Mouse (Mus musculus) limb, embryonic 13.5 days (tissue): Measurements from ENCODE around the gene Krtap1-4. TPM values are rescaled to one million over a fixed set of nuclear protein-coding genes. Genes with fewer than 3 reads are reported as not detected.

Experiments
- ATAC-seq: fragments of 200-750 bp; cut with Nextera tagmentation; 2 replicates; pipeline ENCODE4 v1.8.0; 2017; ENCODE audit warnings: low read depth, moderate number of reproducible peaks, moderate TSS enrichment; ENCODE audit not compliant: low FRiP score
- H3K27ac ChIP-seq: fragments of 300-500 bp; sonication (generic); 2 replicates; pipeline ENCODE4 v1.5.1; 2015; ENCODE audit warnings: inconsistent platforms, mild to moderate bottlenecking, moderate library complexity
- H3K27me3 ChIP-seq: fragments of 300-500 bp; sonication (generic); 2 replicates; pipeline ENCODE4 v1.6.1; 2015; ENCODE audit warnings: mild to moderate bottlenecking, inconsistent platforms
- H3K36me3 ChIP-seq: fragments of 300-500 bp; sonication (generic); 2 replicates; pipeline ENCODE4 v1.6.1; 2015; ENCODE audit warnings: inconsistent platforms, mild to moderate bottlenecking, moderate library complexity
- H3K4me1 ChIP-seq: fragments of 300-500 bp; sonication (generic); 2 replicates; pipeline ENCODE4 v1.6.1; 2015; ENCODE audit warnings: inconsistent platforms
- H3K4me2 ChIP-seq: fragments of 300-500 bp; sonication (generic); replicated peaks from 2 replicates; pipeline ENCODE4 v1.6.1; 2015; ENCODE audit warnings: inconsistent platforms, mild to moderate bottlenecking, moderate library complexity
- H3K4me3 ChIP-seq: fragments of 300-500 bp; sonication (generic); 2 replicates; pipeline ENCODE4 v1.5.1; 2015; ENCODE audit warnings: moderate library complexity, mild to moderate bottlenecking, inconsistent platforms
- H3K9ac ChIP-seq: fragments of 300-500 bp; sonication (generic); 2 replicates; pipeline ENCODE4 v1.6.1; 2015; ENCODE audit warnings: mild to moderate bottlenecking, inconsistent platforms
- H3K9me3 ChIP-seq: fragments of 300-500 bp; sonication (generic); 2 replicates; pipeline ENCODE4 v1.6.1; 2016; ENCODE audit warnings: inconsistent platforms
- WGBS: fragments of 180-500 bp; shearing (Covaris S2); methylation state at CpG from one replicate; pipeline ENCODE4 v1.1.7; 2015; 5-methylcytosine and 5-hydroxymethylcytosine counted together
- polyA plus RNA-seq: library from polyadenylated mRNA; unstranded; fragments of >200 nt; fragmentation: Nextera tagmentation; extraction: Ambion mirVana; gene quantifications from 2 replicates; pipeline ENCODE4 v1.2.1, GENCODE M21; 2015

Gene Krtap1-4
- polyA plus RNA-seq, 1 experiment from 2014 or later = not detected

GRCm38 (mm10) chr11:99580636-99581035 lies 2.8 kb downstream of the Krtap1-4 start, which contains the start of gene Krtap1-5:
Krtap1-5 (minus strand) TSS chr11:99581016.
- WGBS = 82% methylated on average over 6 of the region's 6 CpGs
- Histone ChIP-seq H3K27me3 (no peaks in the 10 kb centered on the region), H3K27ac (no peak within 1 kb of the TSS), H3K9me3 (no peaks in the 10 kb centered on the region), H3K36me3 (no peaks in the 10 kb centered on the region), H3K9ac (no peak within 1 kb of the TSS), H3K4me1 (no peaks in the 10 kb centered on the region), H3K4me2 (no peak within 1 kb of the TSS), H3K4me3 (no peak within 1 kb of the TSS)
- ATAC-seq = no peak

GRCm38 (mm10) chr11:99574106-99574505 lies 9.3 kb downstream of the Krtap1-4 start:
- no peak overlapping the region for H3K27ac ChIP-seq
- no peaks in the 10 kb centered on the region for H3K9me3 ChIP-seq
- ATAC-seq = 0 out of 2 replicates have a peak, but pooled peaks have one; percentile 44
- no peaks in the 10 kb centered on the region for H3K36me3 ChIP-seq
- H3K27me3 ChIP-seq = no peaks in the 10 kb centered on the region
- H3K9ac ChIP-seq = no peak overlapping the region; the same call in 1 of the 2 replicates
- H3K4me3 ChIP-seq = peak overlapping the region; percentile 16; the same call in 1 of the 2 replicates
- peak overlapping the region; percentile 49 for H3K4me2 ChIP-seq
- H3K4me1 ChIP-seq = no peaks in the 10 kb centered on the region
- under 1% methylated on average over 7 of the region's 7 CpGs for WGBS

- Histone ChIP-seq H3K9ac (no peak overlapping the region), H3K27ac (no peak overlapping the region), H3K36me3 (no peaks in the 10 kb centered on the region), H3K9me3 (no peaks in the 10 kb centered on the region), H3K4me3 (no peak overlapping the region), H3K27me3 (no peaks in the 10 kb centered on the region), H3K4me2 (no peak overlapping the region), H3K4me1 (no peaks in the 10 kb centered on the region)
- 73% methylated on average over 4 of the region's 4 CpGs for WGBS
- no peak for ATAC-seq
These were observed 10.3 kb downstream of the Krtap1-4 start for GRCm38 (mm10) chr11:99573164-99573563.

- no peak within 1 kb of the TSS for H3K9ac ChIP-seq
- H3K4me2 ChIP-seq = no peak within 1 kb of the TSS
- no peaks in the 10 kb centered on the region for H3K36me3 ChIP-seq
- no peaks in the 10 kb centered on the region for H3K4me1 ChIP-seq
- H3K27me3 ChIP-seq = no peaks in the 10 kb centered on the region
- no peak for ATAC-seq
- 66% methylated on average over 7 of the region's 7 CpGs for WGBS
- H3K4me3 ChIP-seq = no peak within 1 kb of the TSS
- no peak within 1 kb of the TSS for H3K27ac ChIP-seq
- no peaks in the 10 kb centered on the region for H3K9me3 ChIP-seq
These were observed 16.9 kb downstream of the Krtap1-4 start, which contains the start of gene Krtap3-1 for GRCm38 (mm10) chr11:99566530-99566929. Krtap3-1 (minus strand) TSS chr11:99566630.

GRCm38 (mm10) chr11:99562580-99562979 lies 20.9 kb downstream of the Krtap1-4 start:
- H3K36me3 ChIP-seq = no peaks in the 10 kb centered on the region
- no peaks in the 10 kb centered on the region for H3K4me1 ChIP-seq
- H3K4me2 ChIP-seq = no peak overlapping the region
- no peaks in the 10 kb centered on the region for H3K9me3 ChIP-seq
- H3K9ac ChIP-seq = no peak overlapping the region
- H3K27me3 ChIP-seq = no peaks in the 10 kb centered on the region
- no peak overlapping the region for H3K27ac ChIP-seq
- ATAC-seq = no peak
- 85% methylated on average over 6 of the region's 6 CpGs for WGBS
- H3K4me3 ChIP-seq = no peak overlapping the region

- Histone ChIP-seq H3K9me3 (no peaks in the 10 kb centered on the region), H3K27me3 (no peaks in the 10 kb centered on the region), H3K9ac (no peak within 1 kb of the TSS), H3K4me1 (no peaks in the 10 kb centered on the region), H3K4me2 (no peak within 1 kb of the TSS), H3K27ac (no peak within 1 kb of the TSS), H3K36me3 (no peaks in the 10 kb centered on the region), H3K4me3 (no peak within 1 kb of the TSS)
- no peak for ATAC-seq
- WGBS = 91% methylated on average over 9 of the region's 9 CpGs
These were observed 24.1 kb downstream of the Krtap1-4 start, which contains the start of gene Gm11939 for GRCm38 (mm10) chr11:99559366-99559765. Gm11939 (minus strand) TSS chr11:99559466.

GRCm38 (mm10) chr11:99557976-99558745 lies 25.3 kb downstream of the Krtap1-4 start:
- Histone ChIP-seq H3K4me2 (no peak overlapping the region), H3K4me3 (no peak overlapping the region)
- 90% methylated on average over 3 of the region's 3 CpGs for WGBS

GRCm38 (mm10) chr11:99556753-99557152 lies 26.7 kb downstream of the Krtap1-4 start, which contains the start of gene Krtap3-2:
Krtap3-2 (minus strand) TSS chr11:99556853.
- H3K27ac ChIP-seq = no peak within 1 kb of the TSS
- no peak for ATAC-seq
- H3K27me3 ChIP-seq = no peaks in the 10 kb centered on the region
- H3K9ac ChIP-seq = no peak within 1 kb of the TSS
- no peaks in the 10 kb centered on the region for H3K36me3 ChIP-seq
- no peaks in the 10 kb centered on the region for H3K9me3 ChIP-seq
- no peaks in the 10 kb centered on the region for H3K4me1 ChIP-seq
- WGBS = 71% methylated on average over 2 of the region's 2 CpGs
- H3K4me3 ChIP-seq = no peak within 1 kb of the TSS
- H3K4me2 ChIP-seq = no peak within 1 kb of the TSS

More at GRCm38 (mm10) chr11:99557976-99558745, 25.3 kb downstream of the Krtap1-4 start:
- no peaks in the 10 kb centered on the region for H3K27me3 ChIP-seq
- H3K9ac ChIP-seq = no peak overlapping the region
- H3K36me3 ChIP-seq = no peaks in the 10 kb centered on the region
- H3K4me1 ChIP-seq = no peaks in the 10 kb centered on the region
- H3K27ac ChIP-seq = no peak overlapping the region
- H3K9me3 ChIP-seq = no peaks in the 10 kb centered on the region
- no peak for ATAC-seq

GRCm38 (mm10) chr11:99556195-99556594 lies 27.3 kb downstream of the Krtap1-4 start:
- Histone ChIP-seq H3K9me3 (no peaks in the 10 kb centered on the region), H3K27me3 (no peaks in the 10 kb centered on the region), H3K36me3 (no peaks in the 10 kb centered on the region), H3K4me1 (no peaks in the 10 kb centered on the region), H3K27ac (no peak overlapping the region), H3K4me3 (no peak overlapping the region), H3K4me2 (no peak overlapping the region), H3K9ac (no peak overlapping the region)
- no peak for ATAC-seq
- 89% methylated on average over 2 of the region's 2 CpGs for WGBS

GRCm38 (mm10) chr11:99550765-99551164 lies 32.7 kb downstream of the Krtap1-4 start, which contains the start of gene Krtap3-3:
Krtap3-3 (minus strand) TSS chr11:99550865.
- Histone ChIP-seq H3K36me3 (no peaks in the 10 kb centered on the region), H3K4me1 (no peaks in the 10 kb centered on the region), H3K4me3 (no peak within 1 kb of the TSS), H3K27ac (no peak within 1 kb of the TSS), H3K9ac (no peak within 1 kb of the TSS), H3K27me3 (no peaks in the 10 kb centered on the region), H3K9me3 (no peaks in the 10 kb centered on the region), H3K4me2 (no peak within 1 kb of the TSS)
- 33% methylated on average over 4 of the region's 4 CpGs for WGBS
- no peak for ATAC-seq

- Histone ChIP-seq H3K9ac (no peak overlapping the region), H3K9me3 (no peaks in the 10 kb centered on the region), H3K27ac (no peak overlapping the region), H3K27me3 (no peaks in the 10 kb centered on the region), H3K4me1 (no peaks in the 10 kb centered on the region), H3K4me2 (no peak overlapping the region), H3K36me3 (no peaks in the 10 kb centered on the region), H3K4me3 (no peak overlapping the region)
- no peak for ATAC-seq
These were observed 35.6 kb downstream of the Krtap1-4 start for GRCm38 (mm10) chr11:99547892-99548291.

- Histone ChIP-seq H3K4me3 (no peak overlapping the region), H3K27ac (no peak overlapping the region), H3K4me1 (peaks cover 6% of the 10 kb centered on the region), H3K36me3 (no peaks in the 10 kb centered on the region), H3K4me2 (no peak overlapping the region), H3K9me3 (no peaks in the 10 kb centered on the region), H3K9ac (no peak overlapping the region; the same call in 1 of the 2 replicates), H3K27me3 (no peaks in the 10 kb centered on the region)
- ATAC-seq = 0 out of 2 replicates have a peak, but pooled peaks have one; percentile 24
- 65% methylated on average over 9 of the region's 9 CpGs for WGBS
These were observed 43.7 kb downstream of the Krtap1-4 start for GRCm38 (mm10) chr11:99539721-99540120.
